Mouse (Mus musculus) kidney, postnatal 10 days (tissue): Measurements from ENCODE around the gene Gm3029.
"Not testable (repeated sequence)": the region's sequence is repeated elsewhere in the genome, so short reads cannot be mapped to it uniquely, and the experiment has no call there.

Experiments used
- DNase-seq: peaks from one replicate; pipeline ENCODE4 v3.0.0; 2021; ENCODE audit warnings: mixed read lengths

The Gm3029 gene

DNA sequence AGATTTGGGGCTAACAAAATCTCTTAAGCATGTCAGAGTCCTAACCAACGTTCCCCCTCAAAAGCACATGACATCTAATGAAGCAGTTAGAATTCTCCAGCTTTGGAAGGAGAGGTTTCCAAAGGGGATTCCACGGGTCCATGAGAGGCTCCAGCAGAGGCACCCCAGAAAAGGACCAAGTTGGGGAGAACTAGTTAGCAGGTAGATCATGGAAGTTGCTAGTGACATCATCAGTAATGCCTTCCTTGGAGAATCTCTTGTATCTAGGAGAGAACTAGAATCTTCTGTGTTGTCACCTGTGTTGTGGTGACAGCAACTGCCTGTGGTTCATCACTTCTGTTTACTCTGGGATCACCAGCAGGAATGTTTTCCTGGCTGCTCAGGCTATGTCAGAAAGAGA, at the start of gene Gm3029:
TSS of gene Gm3029 (plus strand) at position 301 of the 400 bp plus-strand sequence.
- not testable (repeated sequence) for DNase-seq

GRCm38 (mm10) chr14:3883872-3884271, 47.7 kb upstream of the Gm3029 start, which contains the start of gene Gm2916:
Gene Gm2916 (plus strand): TSS chr14:3884172.
- not testable (repeated sequence) for DNase-seq

GRCm38 (mm10) chr14:3963247-3963646, 31.7 kb downstream of the Gm3029 start, which contains the start of gene Gm3095:
Gene Gm3095 (plus strand): TSS chr14:3963547.
- not testable (repeated sequence) for DNase-seq
